Mouse (Mus musculus) kidney, adult 9 months (tissue): ENCODE results near the gene Pakap.

Experiments
- DNase-seq: peaks from one replicate; pipeline ENCODE4 v3.0.0; 2022

Gene Pakap

GRCm38 (mm10) chr4:57677916-57678315 lies 109.9 kb downstream of the Pakap start:
- no peak for DNase-seq

DNA sequence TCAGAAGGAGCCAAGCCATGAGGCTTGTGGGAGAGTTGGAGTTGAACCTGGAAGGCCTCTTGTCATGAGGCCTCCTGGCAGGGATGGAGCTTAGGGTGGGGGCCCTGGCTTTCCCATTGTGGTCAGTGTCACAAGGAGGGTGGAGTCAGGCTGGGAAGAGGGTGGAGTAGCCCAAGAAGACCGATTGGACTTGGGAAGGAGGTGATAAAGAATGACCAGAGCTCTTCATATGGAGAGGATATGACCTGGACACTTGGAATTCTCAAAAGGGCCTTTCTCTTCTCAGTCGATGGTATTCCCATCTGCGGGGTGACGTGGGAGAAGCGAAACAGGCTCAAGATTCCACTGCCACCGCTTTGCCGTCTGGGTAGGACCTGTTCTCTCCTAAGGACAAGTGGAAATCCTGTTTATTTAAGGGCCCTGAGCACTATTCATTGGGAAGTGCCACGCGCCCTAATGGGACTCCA lies 111.0 kb downstream of the Pakap start:
- DNase-seq: peak; percentile 48

DNA sequence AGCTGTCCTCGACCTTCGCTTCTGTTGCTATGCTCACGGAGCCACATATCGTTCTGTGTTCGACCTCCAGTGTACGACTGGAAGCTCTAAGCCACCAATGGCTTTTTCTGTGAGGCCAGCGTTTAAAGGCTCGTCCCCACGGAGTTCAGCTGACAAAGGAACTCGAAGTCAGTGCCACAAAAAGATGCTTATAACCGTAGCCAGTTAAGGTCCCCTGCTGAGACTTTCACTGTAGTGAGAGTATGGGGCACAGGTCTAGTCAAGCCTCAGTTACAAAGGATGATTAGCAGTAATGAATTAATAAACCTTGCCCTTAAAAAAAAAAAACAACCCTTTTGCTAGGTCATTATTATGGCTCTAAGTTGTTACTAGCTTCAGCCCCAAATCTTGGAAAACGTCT lies 112.2 kb downstream of the Pakap start:
- DNase-seq: peak; percentile 70

GRCm38 (mm10) chr4:57681511-57681910 lies 113.5 kb downstream of the Pakap start:
- peak; percentile 95 for DNase-seq

DNA sequence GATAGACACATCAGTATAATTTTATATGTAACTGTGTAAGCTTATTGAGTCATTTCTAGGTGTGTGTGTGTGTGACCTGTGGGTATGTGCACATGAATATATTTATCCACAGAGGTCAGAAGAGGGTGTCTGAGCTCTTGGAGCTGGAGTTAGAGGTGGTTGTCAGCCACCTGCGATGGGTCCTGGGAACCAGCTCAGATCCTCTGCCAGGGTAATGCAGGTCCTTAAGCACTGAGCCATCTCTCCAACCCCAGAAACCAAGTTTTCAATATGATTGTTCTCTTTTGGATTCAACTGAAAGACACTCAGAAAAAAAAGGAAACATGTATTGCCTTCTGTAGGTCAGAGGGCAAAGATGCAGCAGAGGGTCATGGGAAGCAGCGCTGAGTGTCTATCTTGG lies 114.4 kb downstream of the Pakap start:
- DNase-seq: no peak

DNA sequence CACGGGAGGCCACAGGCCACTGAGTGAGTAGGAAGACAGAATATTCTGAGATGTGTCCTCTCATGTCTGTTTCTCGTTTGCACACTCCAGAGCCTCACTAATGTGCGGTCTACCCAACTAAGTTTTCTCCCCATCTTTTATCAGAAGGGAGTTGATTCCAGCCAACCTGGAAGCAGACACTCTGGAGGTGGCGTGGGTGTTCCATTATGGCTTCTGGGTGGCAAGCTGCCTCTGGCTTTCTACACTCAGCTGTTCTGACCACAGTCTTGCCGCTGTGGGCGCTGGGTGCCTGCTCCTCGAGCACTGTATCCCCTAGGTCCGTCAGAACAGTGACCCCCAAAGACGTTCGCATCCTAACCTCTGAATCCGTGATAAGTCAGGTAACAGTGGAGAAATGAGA lies 115.0 kb downstream of the Pakap start:
- no peak for DNase-seq

- no peak for DNase-seq
These were observed 116.8 kb downstream of the Pakap start for GRCm38 (mm10) chr4:57684676-57685215.

- no peak for DNase-seq
These were observed 118.8 kb downstream of the Pakap start for GRCm38 (mm10) chr4:57686736-57687135.

DNA sequence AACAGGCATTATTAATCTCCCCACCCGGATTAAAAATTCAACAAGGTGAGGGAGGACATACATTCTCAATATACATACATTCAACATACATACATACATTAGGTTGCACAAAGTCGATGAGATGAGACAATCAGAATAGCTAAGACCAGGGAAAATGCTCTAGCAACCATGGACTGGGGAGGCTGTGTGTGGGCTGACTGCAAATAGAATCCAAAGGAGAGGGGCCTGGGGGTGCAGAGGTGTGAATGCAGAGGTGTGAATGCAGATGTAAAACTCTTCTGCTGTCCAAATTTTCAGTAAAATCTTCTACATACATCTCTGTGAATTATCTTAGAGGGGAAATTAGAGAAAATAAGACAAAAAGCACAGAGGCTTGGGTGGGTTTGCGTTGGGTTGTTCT lies 119.6 kb downstream of the Pakap start:
- no peak for DNase-seq

GRCm38 (mm10) chr4:57688131-57688530 lies 120.2 kb downstream of the Pakap start:
- DNase-seq: no peak

- peak; percentile 45 for DNase-seq
These were observed 122.0 kb downstream of the Pakap start for GRCm38 (mm10) chr4:57690001-57690400.

DNA sequence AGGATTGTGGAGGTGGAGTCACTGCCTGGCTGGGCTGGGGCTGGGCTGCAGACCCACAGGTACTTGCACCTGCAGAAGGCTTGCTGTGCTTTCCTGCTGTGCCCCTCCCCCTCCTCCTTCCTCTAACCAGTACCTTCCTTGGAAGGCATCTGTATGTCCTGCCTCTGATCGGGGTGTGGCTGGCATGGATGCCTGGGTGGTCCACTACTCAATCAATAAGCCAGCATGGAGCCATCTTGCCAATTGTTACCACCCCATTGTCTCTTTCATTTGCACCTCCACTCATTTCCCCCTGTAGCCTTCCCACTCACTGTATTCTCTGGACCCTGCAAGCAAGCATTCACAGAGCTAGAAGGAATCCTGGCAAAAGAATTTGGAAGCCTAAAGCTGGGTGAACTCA lies 122.8 kb downstream of the Pakap start:
- no peak for DNase-seq

DNA sequence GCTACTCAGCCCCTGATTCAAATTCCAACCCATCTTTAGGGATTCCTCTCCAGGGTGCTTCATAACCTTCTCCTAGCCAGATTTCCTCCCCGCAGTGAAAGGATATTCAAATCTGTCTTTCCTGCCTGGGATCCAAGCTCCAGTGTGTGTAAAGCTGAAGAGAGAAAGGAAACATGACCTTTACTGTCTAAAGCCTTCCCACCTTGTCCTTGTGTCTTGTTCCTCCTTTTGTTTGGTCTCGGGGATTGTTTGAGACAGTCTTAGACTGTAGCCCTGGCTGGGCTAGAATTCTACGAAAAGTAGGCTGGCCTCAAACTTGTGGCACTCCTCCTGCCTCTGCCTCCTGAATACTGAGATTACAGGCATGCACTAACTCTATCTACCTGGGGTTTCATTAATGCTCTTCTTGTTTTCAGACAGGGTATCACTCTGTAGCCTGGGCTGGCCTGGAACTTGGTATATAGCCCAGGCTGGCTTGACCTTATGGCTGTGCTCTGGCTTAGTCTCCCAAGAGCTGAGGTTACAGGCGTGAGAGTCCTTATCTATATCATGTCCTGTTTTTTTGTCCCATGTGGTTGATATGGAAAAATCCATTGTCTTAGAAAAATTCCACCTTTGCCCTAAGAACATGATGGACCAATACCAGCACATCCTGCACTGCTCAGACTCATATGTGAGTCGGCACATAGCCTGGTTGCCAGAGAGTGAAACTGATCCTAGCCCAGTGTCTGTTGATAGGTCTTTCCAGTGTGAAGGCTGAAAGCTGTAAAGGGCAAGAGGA lies 126.6 kb downstream of the Pakap start:
- DNase-seq: no peak

- no peak for DNase-seq
These were observed 129.0 kb downstream of the Pakap start for GRCm38 (mm10) chr4:57696955-57697354.

- DNase-seq: no peak
These were observed 130.1 kb downstream of the Pakap start for GRCm38 (mm10) chr4:57697918-57698611.

DNA sequence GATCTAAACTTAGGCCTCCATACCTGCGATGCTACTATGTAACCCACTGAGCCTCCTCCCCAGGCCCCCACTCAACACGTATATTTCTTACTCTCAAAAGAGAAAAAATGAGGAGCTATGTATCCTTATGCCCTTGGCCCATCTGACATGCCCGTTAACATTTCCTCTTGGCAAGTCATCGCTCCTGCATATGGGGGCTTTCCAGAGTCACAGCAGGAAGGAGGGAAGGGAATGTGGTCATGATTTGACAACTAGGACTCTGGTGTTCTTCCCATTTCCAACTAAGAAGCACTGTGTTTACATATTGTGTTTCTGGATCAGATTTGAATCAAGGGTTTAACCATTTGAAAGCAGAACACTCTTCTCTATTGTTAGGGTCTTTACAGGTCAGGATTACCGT lies 133.6 kb downstream of the Pakap start:
- DNase-seq: no peak

GRCm38 (mm10) chr4:57703574-57704470 lies 135.8 kb downstream of the Pakap start:
- DNase-seq: no peak

DNA sequence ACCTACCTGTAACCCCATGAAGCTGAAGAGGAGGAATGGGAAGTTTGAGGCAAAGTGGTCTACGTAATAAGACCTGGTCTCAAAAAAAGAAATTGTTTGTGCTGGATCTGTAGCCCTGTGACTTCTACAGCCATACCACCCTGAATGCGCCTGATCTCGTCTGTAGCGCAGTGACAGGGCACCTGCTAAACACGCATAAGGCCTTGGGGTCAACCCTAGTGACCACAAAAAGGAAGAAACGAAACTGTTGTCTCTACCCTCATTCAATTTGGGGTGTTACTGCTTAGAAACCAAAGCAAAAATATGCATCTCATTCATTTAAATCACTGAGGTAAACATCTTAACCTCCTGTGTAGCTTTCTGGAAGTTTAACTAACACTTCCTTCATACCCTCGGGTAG lies 136.6 kb downstream of the Pakap start:
- DNase-seq: no peak

- DNase-seq: peak; percentile 64
These were observed 147.9 kb downstream of the Pakap start for GRCm38 (mm10) chr4:57715849-57716248.

DNA sequence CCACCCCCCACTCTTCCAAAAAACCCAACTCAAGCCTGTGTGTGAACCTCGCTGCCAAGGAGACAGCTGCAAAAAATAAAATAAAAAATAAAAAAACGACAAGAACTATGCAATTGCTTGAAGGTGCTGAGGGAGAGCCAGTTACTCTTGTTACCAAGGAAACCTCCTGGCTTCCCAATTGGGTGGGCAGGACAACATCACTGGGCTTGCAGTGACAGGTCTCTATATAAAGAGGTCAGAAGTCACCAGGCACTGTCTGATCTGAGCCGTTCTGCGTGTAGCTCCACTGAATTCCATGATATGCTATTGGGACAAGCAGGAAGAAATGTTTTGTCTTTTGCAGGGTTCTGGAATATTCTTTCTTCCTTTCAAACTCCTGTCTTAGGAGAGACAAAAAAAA lies 148.8 kb downstream of the Pakap start:
- no peak for DNase-seq

DNA sequence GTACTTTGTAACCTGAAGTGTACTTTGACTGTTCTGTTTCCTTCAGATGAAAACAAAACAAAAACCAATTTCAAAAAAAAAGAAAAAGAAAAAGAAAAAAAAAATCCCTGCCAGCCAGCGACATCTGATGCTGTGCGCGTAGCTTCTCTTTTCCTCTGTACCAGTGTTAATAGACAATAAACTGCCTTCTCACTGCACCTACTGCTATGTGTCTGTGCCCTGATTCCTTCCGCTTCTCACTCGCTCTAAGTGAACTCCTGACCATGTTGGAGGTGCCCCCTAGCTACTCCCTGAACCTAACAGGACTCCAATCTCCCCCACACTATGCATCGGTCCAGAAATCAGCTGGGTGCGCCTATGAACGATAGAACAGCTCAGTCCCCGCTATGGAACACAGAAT lies 149.4 kb downstream of the Pakap start, which contains the start of gene Akap2:
Gene Akap2 (plus strand): TSS at position 304 of the 400 bp plus-strand sequence.
- peak; percentile 56 for DNase-seq

GRCm38 (mm10) chr4:57719370-57719769 lies 151.4 kb downstream of the Pakap start:
- DNase-seq: no peak

- DNase-seq: no peak
These were observed 152.9 kb downstream of the Pakap start for GRCm38 (mm10) chr4:57720869-57721361.
